Comparison of ENCODE assay signal across 8 mouse cellular contexts in the genomic region with DNA sequence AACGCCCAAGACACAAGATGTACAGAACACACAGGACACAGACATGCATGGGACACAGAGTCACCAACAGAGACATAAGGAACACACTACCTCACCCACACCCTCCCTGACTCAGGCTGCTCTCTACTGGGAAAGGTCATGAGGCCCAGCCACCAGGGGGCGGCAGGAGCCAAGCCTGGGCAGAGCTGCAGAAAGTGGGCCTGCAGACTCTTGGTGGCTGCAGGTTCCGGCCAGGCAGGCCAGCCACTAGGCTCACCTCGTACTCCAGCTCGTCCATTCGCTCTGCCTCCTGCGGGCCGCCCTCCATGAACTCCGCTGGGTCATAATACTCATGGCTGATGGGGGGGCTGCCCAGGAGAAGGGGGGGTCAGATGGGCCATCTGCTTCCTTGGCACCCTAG. TPM values are rescaled to one million over a fixed set of nuclear protein-coding genes. Genes with fewer than 3 reads are reported as not detected.
DNase-seq lines count a peak whose midpoint lies in the region; ATAC-seq lines count a peak whose summit lies in the region.

No protein-coding gene starts in this region.

- peaks cover 5% of the 10 kb centered on the region for H3K36me3 ChIP-seq in limb, embryonic 13.5 days
- peaks cover 7% of the 10 kb centered on the region; the same call in 1 of the 2 replicates for H3K36me3 ChIP-seq in midbrain, embryonic 14.5 days (ENCODE audit: control insufficient read depth, insufficient read depth, low read length)

- no peak overlapping the region for H3K27ac ChIP-seq in limb, embryonic 13.5 days
- H3K27ac ChIP-seq in midbrain, embryonic 14.5 days (replicated peaks; ENCODE audit: low read depth, low read length): no peak overlapping the region

- 47% methylated on average over 9 of the region's 9 CpGs for WGBS in limb, embryonic 13.5 days
- WGBS in midbrain, embryonic 14.5 days: 49% methylated on average over 9 of the region's 9 CpGs

- peak; percentile 39 for DNase-seq in right cerebral cortex, adult 18-20 months
- no peak for DNase-seq in right cerebral cortex, postnatal 25 days
- peak; percentile 84 to 88 for DNase-seq in cerebellum, postnatal 14 days
- peak; percentile 58 to 61 for DNase-seq in gastrocnemius, adult 8-10 months (ENCODE audit: low spot score in 2 of 2)
- peak; percentile 76 for DNase-seq in induced T-regulatory cell, adult 2 months (ENCODE audit: low read depth)
- peak; percentile 73 for DNase-seq in midbrain, embryonic 14.5 days
- DNase-seq in spleen, postnatal 10 days (ENCODE audit: low spot score in 2 of 2): peak; percentile 50 to 81

- no peaks in the 10 kb centered on the region for H3K9me3 ChIP-seq in limb, embryonic 13.5 days
- H3K9me3 ChIP-seq in midbrain, embryonic 14.5 days (ENCODE audit: control insufficient read depth, low read length): no peaks in the 10 kb centered on the region

- no peak overlapping the region for H3K4me2 ChIP-seq in limb, embryonic 13.5 days (replicated peaks)
- no peak overlapping the region for H3K4me2 ChIP-seq in midbrain, embryonic 14.5 days (ENCODE audit: low read length)

- H3K27me3 ChIP-seq in limb, embryonic 13.5 days: peaks cover 6% of the 10 kb centered on the region; the same call in 1 of the 2 replicates
- no peaks in the 10 kb centered on the region for H3K27me3 ChIP-seq in midbrain, embryonic 14.5 days (ENCODE audit: control insufficient read depth, insufficient read depth, low read length)

- no peak overlapping the region for H3K9ac ChIP-seq in limb, embryonic 13.5 days
- no peak overlapping the region for H3K9ac ChIP-seq in midbrain, embryonic 14.5 days (replicated peaks; ENCODE audit: low read length)

- H3K4me1 ChIP-seq in limb, embryonic 13.5 days: no peaks in the 10 kb centered on the region
- H3K4me1 ChIP-seq in midbrain, embryonic 14.5 days (ENCODE audit: control insufficient read depth, insufficient read depth, low read length): no peaks in the 10 kb centered on the region

- ATAC-seq in limb, embryonic 13.5 days (ENCODE audit: low FRiP score, low read depth): 0 out of 2 replicates have a peak, but pooled peaks have one; percentile 48
- peak; percentile 73; the same call in 1 of the 2 replicates for ATAC-seq in midbrain, embryonic 14.5 days (ENCODE audit: low FRiP score, low TSS enrichment)

- H3K4me3 ChIP-seq in limb, embryonic 13.5 days: no peak overlapping the region
- H3K4me3 ChIP-seq in midbrain, embryonic 14.5 days (replicated peaks; ENCODE audit: low read depth, low read length): no peak overlapping the region

RNA-seq across cellular contexts. Expression of gene Ssr4, which starts 11.7 kb away (rescaled TPM):
- 10 to 100 TPM; 79.3 to 97.7 (median 86.9) TPM for total RNA-seq in gastrocnemius, adult 8-10 months (2022)
- polyA plus RNA-seq in limb, embryonic 13.5 days (2015; fragmentation: Nextera tagmentation; extraction: Ambion mirVana): 182 TPM in 2 replicates
- polyA plus RNA-seq in midbrain, embryonic 14.5 days (2014; fragmentation: Nextera tagmentation; extraction: Ambion mirVana): 152 and 162 TPM in 2 replicates

RNA-seq across cellular contexts. Expression of gene Idh3g, which starts 11.8 kb away (rescaled TPM):
- total RNA-seq in gastrocnemius, adult 8-10 months (2022): 100 to 1,000 TPM; 347 to 391 (median 361) TPM
- polyA plus RNA-seq in limb, embryonic 13.5 days (2015; fragmentation: Nextera tagmentation; extraction: Ambion mirVana): 200 and 206 TPM in 2 replicates
- polyA plus RNA-seq in midbrain, embryonic 14.5 days (2014; fragmentation: Nextera tagmentation; extraction: Ambion mirVana): 248 and 252 TPM in 2 replicates

RNA-seq across cellular contexts. Expression of gene Srpk3, which starts 24.3 kb away (rescaled TPM):
- total RNA-seq in gastrocnemius, adult 8-10 months (2022): 10 to 100 TPM; 30.4 to 34.6 (median 32.5) TPM
- polyA plus RNA-seq in limb, embryonic 13.5 days (2015; fragmentation: Nextera tagmentation; extraction: Ambion mirVana): 23.8 and 25.7 TPM in 2 replicates
- polyA plus RNA-seq in midbrain, embryonic 14.5 days (2014; fragmentation: Nextera tagmentation; extraction: Ambion mirVana): 1.5 and 2.5 TPM in 2 replicates

RNA-seq across cellular contexts. Expression of gene Pdzd4, which starts 26.3 kb away (rescaled TPM):
- total RNA-seq in gastrocnemius, adult 8-10 months (2022): 1 to 10 TPM in 1 of 4 experiments, under 1 TPM in 3; 0.44 to 1.0 (median 0.81) TPM
- 1.2 and 1.6 TPM in 2 replicates for polyA plus RNA-seq in limb, embryonic 13.5 days (2015; fragmentation: Nextera tagmentation; extraction: Ambion mirVana)
- polyA plus RNA-seq in midbrain, embryonic 14.5 days (2014; fragmentation: Nextera tagmentation; extraction: Ambion mirVana): 5.9 and 20.8 TPM in 2 replicates

RNA-seq across cellular contexts. Expression of gene Plxnb3, which starts 41.6 kb away (rescaled TPM):
- under 1 TPM; 0.24 to 0.70 (median 0.39) TPM for total RNA-seq in gastrocnemius, adult 8-10 months (2022)
- polyA plus RNA-seq in limb, embryonic 13.5 days (2015; fragmentation: Nextera tagmentation; extraction: Ambion mirVana): 0.37 and 0.48 TPM in 2 replicates
- 0.12 and 0.19 TPM in 2 replicates for polyA plus RNA-seq in midbrain, embryonic 14.5 days (2014; fragmentation: Nextera tagmentation; extraction: Ambion mirVana)
